Mouse (Mus musculus) cerebellum, postnatal 4 days (tissue): Measurements from ENCODE around the gene Layn.

ENCODE experiments used
- DNase-seq, 2 experiments: peaks; one replicate each; pipeline ENCODE4 v3.0.0; 2022; ENCODE audit warnings: low spot score in 2 of 2, mixed read lengths in 1 of 2

The Layn gene

DNA sequence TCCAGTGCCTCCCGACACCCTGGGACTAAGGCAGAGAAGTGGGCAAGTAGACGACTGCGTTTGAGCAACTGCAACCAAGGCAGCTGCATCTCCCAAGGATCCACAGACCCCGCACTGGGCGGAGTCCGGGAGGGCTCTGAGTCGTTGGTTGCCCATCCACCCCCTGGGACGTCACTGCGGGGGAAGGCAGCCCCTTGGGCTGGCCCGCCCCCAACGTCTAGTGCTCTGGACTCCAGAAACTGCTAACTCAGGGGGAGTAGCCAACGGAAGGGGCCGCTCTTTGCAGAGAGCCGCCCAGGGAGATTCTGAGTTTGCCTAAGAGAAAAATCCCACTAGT is at the start of gene Layn:
TSS of gene Layn (minus strand) at position 116 of the 337 bp plus-strand sequence.
- peak; percentile 37 to 40 for DNase-seq

- no peak for DNase-seq
Observed at GRCm38 (mm10) chr9:51114767-51115166, 37.9 kb upstream of the Layn start.

- DNase-seq, result no peak
Observed at GRCm38 (mm10) chr9:51105751-51106150, 28.9 kb upstream of the Layn start.

DNA sequence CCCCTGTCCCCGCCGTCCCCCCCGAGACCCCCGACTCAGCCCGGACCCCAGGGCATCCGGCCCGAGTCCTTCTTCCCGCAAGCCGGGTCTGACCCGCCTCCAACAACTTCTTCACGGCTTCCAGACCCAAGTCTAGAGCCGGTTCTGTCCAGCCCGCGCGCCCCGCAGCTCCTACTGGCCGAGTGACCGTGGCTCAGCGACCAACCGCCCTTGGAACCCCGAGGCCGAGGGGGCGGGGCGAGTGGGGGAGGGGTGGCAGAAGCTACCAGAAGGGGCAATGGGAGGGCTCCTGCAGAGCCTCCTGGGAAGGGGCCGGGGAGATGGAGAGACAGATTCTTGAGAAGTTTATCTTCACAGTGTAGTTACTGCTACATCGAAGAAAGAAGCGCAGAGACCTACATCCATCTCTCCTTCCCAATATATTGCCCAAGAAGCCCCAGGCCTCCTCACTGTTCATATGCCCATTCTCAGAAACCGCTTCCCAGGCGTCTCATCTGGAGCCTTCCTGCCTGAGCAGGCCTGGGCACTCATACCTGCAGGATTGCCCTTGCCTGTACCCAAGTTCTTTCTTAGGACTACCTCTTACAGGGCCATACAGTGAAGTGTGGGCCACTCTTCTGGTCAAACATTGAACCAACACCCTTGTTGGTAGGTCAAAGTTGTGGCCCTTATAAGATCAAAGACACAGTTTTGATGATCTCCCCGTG is 27.1 kb upstream of the Layn start:
- DNase-seq, result peak in 1 of 2 experiments; percentile 50

DNA sequence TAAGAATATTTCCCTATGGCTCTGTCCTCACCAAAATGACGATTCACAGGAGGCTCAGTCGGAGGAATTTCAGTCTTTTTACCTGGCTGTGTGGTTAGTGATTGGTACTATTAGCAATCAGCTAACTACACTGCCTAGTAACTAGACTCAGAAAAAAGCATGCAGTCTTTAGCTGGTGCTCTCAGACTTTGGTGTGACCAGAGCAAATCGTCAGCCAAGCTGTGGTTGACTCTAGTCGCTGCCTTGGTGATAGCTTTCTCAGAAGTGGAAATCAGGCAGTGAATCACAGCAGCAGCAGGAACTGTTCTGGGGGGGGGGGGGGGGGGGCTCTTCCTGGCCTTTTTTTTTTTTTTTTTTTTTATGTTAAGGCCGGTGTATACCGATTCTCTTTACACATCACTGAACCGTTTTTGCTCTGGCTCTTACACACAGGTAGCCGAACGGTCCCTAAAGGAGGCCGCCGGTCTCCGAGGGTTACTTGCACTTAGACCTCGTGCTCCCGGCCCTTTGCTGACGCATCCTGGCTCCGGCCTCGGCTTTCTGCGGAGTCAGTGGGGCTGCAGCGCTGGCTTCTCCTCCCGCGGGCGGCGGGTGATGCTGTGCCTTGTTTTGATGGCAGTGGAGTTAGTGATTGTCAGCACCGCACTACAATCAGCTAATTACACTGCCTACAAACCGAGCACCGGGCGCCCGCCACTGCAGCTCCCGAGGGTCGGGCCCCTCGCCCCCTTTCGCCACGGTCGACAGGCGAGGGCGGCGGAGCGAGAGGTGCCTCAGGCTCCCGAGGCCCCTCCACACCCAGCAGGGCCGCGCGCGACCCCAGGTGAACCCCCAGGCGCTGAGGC is 26.3 kb upstream of the Layn start:
- DNase-seq, result peak; percentile 21 to 47

- peak; percentile 21 to 35 for DNase-seq
Observed at GRCm38 (mm10) chr9:51101756-51102425, 25.0 kb upstream of the Layn start, which contains the start of gene 4833427G06Rik. Gene 4833427G06Rik (minus strand): TSS chr9:51102078.

DNA sequence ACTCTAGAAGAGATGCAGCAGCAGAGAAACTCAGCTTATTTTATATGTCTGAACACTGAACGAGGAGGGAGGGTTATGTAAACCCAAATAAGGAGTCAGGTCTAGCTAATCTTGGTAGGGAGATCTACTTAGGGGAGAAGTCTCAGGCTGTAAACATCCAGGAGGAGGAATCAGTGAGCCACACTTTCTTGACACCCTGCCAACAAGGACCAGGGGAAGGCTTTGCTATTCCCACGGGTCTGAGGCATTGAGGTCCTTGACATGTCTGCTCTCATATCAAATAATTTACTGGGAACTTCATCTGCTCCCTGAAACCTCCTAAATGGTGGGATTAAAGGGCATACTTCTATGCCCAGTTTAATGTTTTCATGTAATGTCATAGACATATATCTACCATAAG is 19.4 kb upstream of the Layn start:
- DNase-seq, result no peak

DNA sequence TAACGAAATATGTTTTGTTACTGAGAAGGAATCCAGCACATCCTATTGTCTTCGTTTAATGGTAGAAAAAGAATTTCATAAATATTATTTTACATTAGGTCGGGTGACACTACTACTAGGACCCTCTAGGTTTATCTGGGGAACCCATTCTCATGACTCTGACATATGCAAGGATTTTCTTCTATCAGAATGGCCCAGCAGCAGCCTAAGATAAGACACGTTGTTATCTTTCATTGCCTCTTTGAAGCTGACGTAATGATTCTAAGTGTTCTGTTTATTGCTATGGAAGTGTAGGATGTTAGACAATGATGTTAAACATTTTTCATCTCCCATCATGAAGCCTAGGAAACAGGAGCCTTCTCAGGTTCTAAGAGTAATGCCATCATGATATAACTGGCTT is 16.8 kb upstream of the Layn start:
- no peak for DNase-seq

- DNase-seq, result no peak
Observed at GRCm38 (mm10) chr9:51081614-51082013, 4.7 kb upstream of the Layn start.

- no peak for DNase-seq
Observed at GRCm38 (mm10) chr9:51076300-51076978, 455 bp downstream of the Layn start.

DNA sequence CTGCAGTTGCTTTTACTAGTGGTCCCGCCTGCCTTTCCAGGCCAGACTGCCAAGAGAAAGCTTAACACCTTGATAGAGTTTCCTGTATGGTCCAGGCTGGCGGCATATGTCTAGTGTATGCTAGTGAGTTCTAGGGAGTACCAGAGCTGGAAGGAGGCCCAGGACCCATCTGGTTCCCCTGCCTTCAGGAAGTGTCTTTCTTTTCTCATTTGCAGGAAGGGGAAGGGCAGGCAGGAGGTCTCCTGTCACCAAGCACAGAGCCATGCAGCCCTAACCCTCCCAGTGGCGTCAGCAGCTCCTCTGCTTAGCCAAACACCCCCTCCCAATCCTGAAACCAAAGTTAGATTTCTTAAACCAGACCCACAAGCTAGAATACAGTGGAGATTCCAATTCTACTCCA is 1.1 kb downstream of the Layn start:
- DNase-seq, result no peak

GRCm38 (mm10) chr9:51070801-51071200 is 6.1 kb downstream of the Layn start:
- no peak for DNase-seq

GRCm38 (mm10) chr9:51068202-51068601 is 8.7 kb downstream of the Layn start:
- no peak for DNase-seq

- DNase-seq, result no peak
Observed at GRCm38 (mm10) chr9:51060601-51061000, 16.3 kb downstream of the Layn start, which contains the start of gene Btg4. Gene Btg4 (plus strand): TSS chr9:51060901.

DNA sequence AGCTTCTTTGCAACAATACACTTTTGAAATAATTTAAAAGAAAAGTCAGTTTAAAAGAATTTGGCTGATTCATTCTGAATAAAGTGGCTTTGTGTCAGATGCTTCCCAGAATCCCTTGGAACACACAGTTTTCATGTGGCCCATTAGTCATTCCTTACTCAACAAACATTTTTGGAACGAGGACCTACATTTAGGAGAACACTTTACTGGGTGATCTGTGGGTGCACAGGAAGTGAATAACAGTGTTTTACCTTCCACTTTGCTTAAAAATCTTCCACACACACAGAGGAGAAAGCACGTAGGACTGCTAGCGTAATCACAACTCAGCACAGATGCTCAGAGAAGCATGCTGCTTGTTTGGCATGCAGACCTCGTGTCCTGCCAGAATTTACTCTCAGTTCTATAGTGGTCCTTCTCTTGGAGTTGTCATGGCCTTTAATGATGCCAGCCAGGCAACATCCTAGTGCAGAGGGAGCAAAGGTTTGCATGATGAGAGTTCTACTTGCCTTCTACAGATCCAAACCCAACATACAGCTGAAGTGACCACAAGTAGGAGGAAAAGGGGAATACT is 17.9 kb downstream of the Layn start:
- DNase-seq, result no peak

DNA sequence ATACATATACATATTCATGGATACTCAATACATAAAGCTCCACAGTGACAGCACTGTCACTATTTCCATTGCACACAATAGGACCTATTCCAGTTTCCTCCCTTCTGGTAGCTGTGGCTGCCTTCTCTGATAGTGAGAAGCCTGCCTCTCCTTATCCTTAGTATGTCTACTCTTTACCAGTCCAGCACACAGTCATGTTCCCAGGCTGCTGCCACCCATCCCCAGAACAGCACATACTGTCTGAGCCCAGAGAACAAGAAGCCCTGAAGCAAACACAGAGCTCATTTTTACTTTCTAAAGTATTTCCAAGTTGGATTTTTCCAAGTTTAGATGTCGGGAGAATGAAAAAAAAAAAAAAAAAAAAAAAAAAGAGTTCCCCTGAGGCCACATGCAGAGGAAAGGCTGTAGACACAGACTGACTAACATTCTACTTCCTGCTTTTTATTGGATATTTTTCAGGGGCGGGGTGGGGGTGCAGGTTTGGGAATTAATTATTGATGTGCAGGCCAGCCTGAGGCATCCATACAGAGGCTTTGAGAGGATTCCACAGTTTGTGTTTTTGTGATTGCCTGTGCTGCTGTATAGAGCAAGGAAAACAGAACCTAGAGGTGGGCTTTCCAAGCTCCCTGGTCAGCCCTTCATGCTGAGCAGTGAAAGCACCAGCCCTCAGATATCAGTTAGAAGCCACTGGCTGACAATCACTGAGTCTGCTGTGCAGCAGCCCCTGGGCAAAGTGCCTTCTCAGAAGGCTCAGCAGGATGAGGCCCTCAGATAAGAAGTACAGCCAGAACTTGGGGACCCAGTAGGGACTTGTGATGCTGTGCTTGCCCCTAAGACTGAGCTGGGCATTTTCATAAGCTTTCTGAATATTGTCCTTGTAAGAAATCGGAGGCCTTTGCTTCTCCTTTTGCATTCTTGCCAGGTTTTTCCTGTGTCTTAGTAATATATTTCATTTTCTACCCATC is 20.3 kb downstream of the Layn start:
- DNase-seq, result no peak

GRCm38 (mm10) chr9:51052180-51052579 is 24.7 kb downstream of the Layn start:
- no peak for DNase-seq

- DNase-seq, result no peak
Observed at GRCm38 (mm10) chr9:51042136-51042535, 34.8 kb downstream of the Layn start.

- DNase-seq, result no peak
Observed at GRCm38 (mm10) chr9:51041491-51041980, 35.4 kb downstream of the Layn start.
